Mouse (Mus musculus) thymus, adult 2 months (tissue): ENCODE measurements around the gene Gdpd3. TPM values are rescaled to one million over a fixed set of nuclear protein-coding genes. Genes with fewer than 3 reads are reported as not detected.

ENCODE experiments used
- DNase-seq: peaks from one replicate; pipeline ENCODE4 v3.0.0; 2021
- H3K27ac ChIP-seq: fragments of 200-500 bp; 2 replicates; pipeline ENCODE4 v1.5.1; 2012; ENCODE audit warnings: low read length, control low read depth; ENCODE audit not compliant: control insufficient read depth, insufficient read depth
- H3K27me3 ChIP-seq: fragments of 200-500 bp; 2 replicates; pipeline ENCODE4 v1.6.1; 2012; ENCODE audit warnings: mild to moderate bottlenecking, low read length, moderate library complexity, mixed read lengths; ENCODE audit not compliant: control insufficient read depth, insufficient read depth
- H3K36me3 ChIP-seq: fragments of 200-500 bp; 2 replicates; pipeline ENCODE4 v1.6.1; 2012; ENCODE audit warnings: mild to moderate bottlenecking, low read length, moderate library complexity; ENCODE audit not compliant: control insufficient read depth, insufficient read depth
- H3K4me1 ChIP-seq: fragments of 200-500 bp; replicated peaks from 2 replicates; pipeline ENCODE4 v1.6.1; 2012; ENCODE audit warnings: low read length; ENCODE audit not compliant: control insufficient read depth, insufficient read depth
- H3K4me3 ChIP-seq: fragments of 200-500 bp; 2 replicates; pipeline ENCODE4 v1.5.1; 2012; ENCODE audit warnings: mild to moderate bottlenecking, low read length, control low read depth, moderate library complexity; ENCODE audit not compliant: control insufficient read depth, insufficient read depth
- CTCF ChIP-seq: fragments of 200-500 bp; IDR thresholded peaks from 2 replicates; pipeline ENCODE4 v1.5.1; 2012; ENCODE audit warnings: mild to moderate bottlenecking, control low read depth, low read length, moderate library complexity, borderline replicate concordance; ENCODE audit not compliant: control insufficient read depth, poor library complexity, insufficient read depth; ENCODE audit errors: extremely low read depth
- POLR2A ChIP-seq: fragments of 200-500 bp; IDR thresholded peaks from 2 replicates; pipeline ENCODE4 v1.6.1; 2012; ENCODE audit warnings: mild to moderate bottlenecking, low read length, control low read depth, moderate library complexity; ENCODE audit not compliant: control insufficient read depth, poor library complexity, insufficient read depth; ENCODE audit errors: extremely low read depth
- WGBS: fragments of 180-500 bp; shearing (Covaris S2); methylation state at CpG from one replicate; pipeline ENCODE4 v1.1.7; 2018; 5-methylcytosine and 5-hydroxymethylcytosine counted together
- polyA plus RNA-seq: library from polyadenylated mRNA; depleted of rRNA; stranded (reverse); fragments of >200 nt; gene quantifications from 2 replicates; pipeline ENCODE4 v1.2.3, GENCODE M21; 2012

Gdpd3 gene
- polyA plus RNA-seq, 1 experiment, result 15.7 TPM

GRCm38 (mm10) chr7:126736122-126736521 is 30.0 kb upstream of the Gdpd3 start:
- no peak for DNase-seq
- no peak overlapping the region for H3K4me3 ChIP-seq
- TF ChIP-seq POLR2A (no peak), CTCF (no peak)
- H3K36me3 ChIP-seq, result no peaks in the 10 kb centered on the region
- H3K4me1 ChIP-seq, result no peaks in the 10 kb centered on the region
- 93% methylated on average over 8 of the region's 8 CpGs for WGBS
- H3K27ac ChIP-seq, result no peak overlapping the region
- H3K27me3 ChIP-seq, result no peaks in the 10 kb centered on the region

GRCm38 (mm10) chr7:126739551-126739950 is 26.6 kb upstream of the Gdpd3 start:
- DNase-seq, result no peak
- Histone ChIP-seq H3K4me3 (no peak overlapping the region), H3K27me3 (no peaks in the 10 kb centered on the region), H3K4me1 (no peaks in the 10 kb centered on the region), H3K36me3 (no peaks in the 10 kb centered on the region), H3K27ac (no peak overlapping the region)
- TF ChIP-seq CTCF (no peak), POLR2A (no peak)
- 92% methylated on average over 17 of the region's 17 CpGs for WGBS

- Histone ChIP-seq H3K4me1 (no peaks in the 10 kb centered on the region), H3K4me3 (no peak overlapping the region), H3K27me3 (no peaks in the 10 kb centered on the region), H3K27ac (no peak overlapping the region), H3K36me3 (no peaks in the 10 kb centered on the region)
- WGBS, result 93% methylated on average over 13 of the region's 13 CpGs
- DNase-seq, result no peak
- TF ChIP-seq POLR2A, result no peak
- no peak for TF ChIP-seq CTCF
These were observed 25.9 kb upstream of the Gdpd3 start for GRCm38 (mm10) chr7:126740132-126740735.

- TF ChIP-seq CTCF (no peak), POLR2A (no peak)
- DNase-seq, result no peak
- WGBS, result 85% methylated on average over 5 of the region's 5 CpGs
- Histone ChIP-seq H3K27ac (no peak overlapping the region), H3K36me3 (no peaks in the 10 kb centered on the region), H3K27me3 (no peaks in the 10 kb centered on the region), H3K4me1 (no peaks in the 10 kb centered on the region), H3K4me3 (no peak overlapping the region)
These were observed 25.2 kb upstream of the Gdpd3 start for GRCm38 (mm10) chr7:126740977-126741376.

GRCm38 (mm10) chr7:126741452-126741851 is 24.7 kb upstream of the Gdpd3 start:
- no peak overlapping the region for H3K4me3 ChIP-seq
- WGBS, result 97% methylated on average over 5 of the region's 5 CpGs
- H3K27me3 ChIP-seq, result no peaks in the 10 kb centered on the region

GRCm38 (mm10) chr7:126741964-126742482 is 24.1 kb upstream of the Gdpd3 start:
- no peak for DNase-seq
- Histone ChIP-seq H3K27ac (no peak overlapping the region), H3K27me3 (no peaks in the 10 kb centered on the region), H3K4me3 (no peak overlapping the region), H3K36me3 (no peaks in the 10 kb centered on the region), H3K4me1 (no peaks in the 10 kb centered on the region)
- TF ChIP-seq POLR2A, result no peak
- TF ChIP-seq CTCF, result no peak
- 95% methylated on average over 13 of the region's 13 CpGs for WGBS

More at GRCm38 (mm10) chr7:126741452-126741851, 24.7 kb upstream of the Gdpd3 start:
- no peak for DNase-seq
- H3K4me1 ChIP-seq, result no peaks in the 10 kb centered on the region
- H3K36me3 ChIP-seq, result no peaks in the 10 kb centered on the region
- no peak overlapping the region for H3K27ac ChIP-seq
- TF ChIP-seq POLR2A (no peak), CTCF (no peak)

GRCm38 (mm10) chr7:126746066-126746465 is 20.1 kb upstream of the Gdpd3 start:
- peaks cover 5% of the 10 kb centered on the region; the same call in 1 of the 2 replicates for H3K4me1 ChIP-seq
- H3K27me3 ChIP-seq, result no peaks in the 10 kb centered on the region
- no peak overlapping the region for H3K4me3 ChIP-seq
- no peak for DNase-seq
- 69% methylated on average over 12 of the region's 12 CpGs for WGBS
- no peak overlapping the region for H3K27ac ChIP-seq
- no peak for TF ChIP-seq POLR2A
- no peak for TF ChIP-seq CTCF
- no peaks in the 10 kb centered on the region for H3K36me3 ChIP-seq
